Mouse (Mus musculus): Measurements from ENCODE around the gene Rnf34.

DNA sequence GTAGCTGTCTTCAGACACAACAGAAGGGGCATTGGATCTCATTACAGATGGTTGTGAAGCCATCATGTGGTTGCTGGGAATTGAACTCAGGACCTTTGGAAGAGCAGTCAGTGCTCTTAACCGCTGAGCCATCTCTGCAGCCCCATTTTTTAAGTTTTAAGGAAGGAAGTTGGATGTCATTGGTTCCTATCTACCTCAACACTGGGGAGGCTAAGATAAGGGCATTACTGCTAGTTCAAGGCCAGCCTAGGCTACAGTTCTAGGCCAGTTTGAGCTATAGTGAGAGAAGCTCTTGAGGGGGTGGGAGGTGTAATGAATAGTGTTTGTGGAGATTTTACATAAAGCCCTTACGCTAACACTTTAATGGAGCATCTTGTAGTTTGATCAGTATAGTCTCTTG is 13.2 kb downstream of the Rnf34 start:
- no peak for TF ChIP-seq EP300 (IDR thresholded peaks at IDR 0.05; ENCODE audit: low read depth)
- no peak for TF ChIP-seq CTCF (IDR thresholded peaks at IDR 0.05; ENCODE audit: low read depth)
